Comparison of ENCODE assay signal across 11 mouse cellular contexts in the genomic region with DNA sequence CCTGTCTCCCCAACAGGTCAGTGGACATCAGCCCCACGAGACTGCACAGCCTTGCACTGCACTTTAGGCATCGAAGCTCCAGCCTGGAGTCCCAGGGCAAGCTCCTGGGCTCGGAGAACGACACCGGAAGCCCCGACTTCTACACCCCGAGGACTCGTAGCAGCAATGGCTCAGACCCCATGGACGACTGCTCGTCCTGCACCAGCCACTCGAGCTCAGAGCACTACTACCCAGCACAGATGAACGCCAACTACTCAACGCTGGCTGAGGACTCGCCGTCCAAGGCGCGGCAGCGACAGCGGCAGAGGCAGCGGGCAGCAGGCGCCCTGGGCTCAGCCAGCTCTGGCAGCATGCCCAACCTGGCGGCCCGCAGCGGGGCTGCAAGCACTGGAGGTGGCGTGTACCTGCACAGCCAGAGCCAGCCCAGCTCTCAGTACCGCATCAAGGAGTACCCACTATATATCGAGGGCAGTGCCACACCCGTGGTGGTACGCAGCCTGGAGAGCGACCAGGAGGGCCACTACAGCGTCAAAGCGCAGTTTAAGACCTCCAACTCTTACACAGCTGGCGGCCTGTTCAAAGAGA. TPM values are rescaled to one million over a fixed set of nuclear protein-coding genes. Genes with fewer than 3 reads are reported as not detected.
DNase-seq lines count a peak whose midpoint lies in the region; ATAC-seq and TF ChIP-seq lines count a peak whose summit lies in the region.
"Had no signal": no experiment of that assay in that cellular context is flagged by ENCODE, and none has a peak within 500 bp of the region (broad histone marks: within the 10 kb centered on the region; RNA-seq: fewer than 3 reads in every experiment).

No protein-coding gene starts in this region.

- H3K27ac ChIP-seq in hindbrain, postnatal 0 days = no peak overlapping the region
- H3K27ac ChIP-seq in hindbrain, embryonic 14.5 days = no peak overlapping the region
- H3K27ac ChIP-seq in testis, adult 2 months (ENCODE audit: control insufficient read depth, insufficient read depth, low read depth, low read length) = no peak overlapping the region
- H3K27ac ChIP-seq: limb, embryonic 13.5 days had no signal

- no peaks in the 10 kb centered on the region for H3K27me3 ChIP-seq in hindbrain, postnatal 0 days (ENCODE audit: insufficient read depth, low read length)
- no peaks in the 10 kb centered on the region for H3K27me3 ChIP-seq in hindbrain, embryonic 14.5 days (ENCODE audit: control insufficient read depth, insufficient read depth, low read length)
- H3K27me3 ChIP-seq in testis, adult 2 months (ENCODE audit: control insufficient read depth, insufficient read depth, low read length) = no peaks in the 10 kb centered on the region
- H3K27me3 ChIP-seq: limb, embryonic 13.5 days had no signal

- DNase-seq in cerebellum, postnatal 10 days = peak; percentile 41 to 54
- no peak for DNase-seq in cerebellum, postnatal 4 days (ENCODE audit: low spot score in 2 of 2)
- no peak for DNase-seq in hindbrain, postnatal 0 days (ENCODE audit: low spot score)
- DNase-seq in hindbrain, embryonic 14.5 days (ENCODE audit: low spot score) = no peak
- peak; percentile 39 to 60 for DNase-seq in lung, postnatal 4 days
- no peak for DNase-seq in lung, postnatal 14 days
- DNase-seq in spleen, adult 12 weeks (ENCODE audit: low spot score) = no peak
- DNase-seq: thymus, postnatal 14 days had no signal

- no peak overlapping the region for H3K9ac ChIP-seq in hindbrain, postnatal 0 days (replicated peaks; ENCODE audit: low read length)
- no peak overlapping the region for H3K9ac ChIP-seq in hindbrain, embryonic 14.5 days
- H3K9ac ChIP-seq: limb, embryonic 13.5 days had no signal

- H3K4me2 ChIP-seq in hindbrain, postnatal 0 days (ENCODE audit: low read depth, low read length) = no peak overlapping the region
- H3K4me2 ChIP-seq in hindbrain, embryonic 14.5 days (replicated peaks) = no peak overlapping the region
- H3K4me2 ChIP-seq: limb, embryonic 13.5 days had no signal

- H3K9me3 ChIP-seq in hindbrain, postnatal 0 days (ENCODE audit: low read length) = no peaks in the 10 kb centered on the region
- no peaks in the 10 kb centered on the region for H3K9me3 ChIP-seq in hindbrain, embryonic 14.5 days (ENCODE audit: control insufficient read depth, low read length)
- H3K9me3 ChIP-seq: limb, embryonic 13.5 days had no signal

- WGBS in hindbrain, postnatal 0 days = 85% methylated on average over 33 of the region's 33 CpGs
- WGBS in hindbrain, embryonic 14.5 days = 88% methylated on average over 33 of the region's 33 CpGs

- 0 out of 2 replicates have a peak, but pooled peaks have one; percentile 25 for ATAC-seq in hindbrain, postnatal 0 days
- no peak for ATAC-seq in hindbrain, embryonic 14.5 days (ENCODE audit: low FRiP score)

- TF ChIP-seq CTCF in hindbrain, postnatal 0 days (IDR thresholded peaks at IDR 0.05; ENCODE audit: low read depth) = no peak
- no peak for TF ChIP-seq CTCF in testis, adult 2 months (IDR thresholded peaks at IDR 0.05; ENCODE audit: control insufficient read depth, insufficient read depth, insufficient replicate concordance, low read depth, low read length)

- no peak overlapping the region for H3K4me3 ChIP-seq in hindbrain, postnatal 0 days (ENCODE audit: low read length)
- H3K4me3 ChIP-seq in hindbrain, embryonic 14.5 days (replicated peaks; ENCODE audit: low read length) = no peak overlapping the region
- H3K4me3 ChIP-seq in testis, adult 2 months (ENCODE audit: control insufficient read depth, low read depth, low read length) = peak overlapping the region; percentile 36
- H3K4me3 ChIP-seq: limb, embryonic 13.5 days; myocyte had no signal

- H3K36me3 ChIP-seq in hindbrain, postnatal 0 days (ENCODE audit: insufficient read depth, low read length) = peaks cover 42% of the 10 kb centered on the region
- peaks cover 83% of the 10 kb centered on the region for H3K36me3 ChIP-seq in hindbrain, embryonic 14.5 days (replicated peaks; ENCODE audit: control insufficient read depth, insufficient read depth)
- H3K36me3 ChIP-seq in testis, adult 2 months (ENCODE audit: control insufficient read depth, insufficient read depth, low read length) = no peaks in the 10 kb centered on the region

- TF ChIP-seq POLR2A in testis, adult 2 months (IDR thresholded peaks at IDR 0.05; ENCODE audit: control insufficient read depth, low read depth, low read length) = no peak

- H3K4me1 ChIP-seq in hindbrain, postnatal 0 days (ENCODE audit: insufficient read depth, low read length) = no peaks in the 10 kb centered on the region
- H3K4me1 ChIP-seq in hindbrain, embryonic 14.5 days (replicated peaks; ENCODE audit: control insufficient read depth, insufficient read depth, low read length) = no peaks in the 10 kb centered on the region
- peaks cover 13% of the 10 kb centered on the region for H3K4me1 ChIP-seq in testis, adult 2 months (ENCODE audit: control insufficient read depth, insufficient read depth, low read length)

RNA-seq across cellular contexts. Expression of a gene that starts 48.5 kb away (rescaled TPM):
- total RNA-seq in hindbrain, postnatal 0 days (2014; rRNA removed) = 23.4 and 26.7 TPM in 2 replicates
- 27.1 and 28.9 TPM in 2 replicates for polyA plus RNA-seq in hindbrain, postnatal 0 days (2015; fragmentation: Nextera tagmentation; extraction: Ambion mirVana)
- polyA plus RNA-seq in hindbrain, embryonic 14.5 days (2014; fragmentation: Nextera tagmentation; extraction: Ambion mirVana) = 39.5 and 44.1 TPM in 2 replicates
- 9.2 and 11.1 TPM in 2 replicates for polyA plus RNA-seq in testis, adult 2 months (2012; rRNA removed)

Comparison
In these comparisons a context has a peak if more than half of its experiments do, and no peak if none do; other contexts are left out.
1. DNase-seq: peak in cerebellum, postnatal 10 days (2 of 2) and lung, postnatal 4 days (2 of 2); none in cerebellum, postnatal 4 days (0 of 2), hindbrain, postnatal 0 days (single experiment), hindbrain, embryonic 14.5 days (single experiment), lung, postnatal 14 days (single experiment) and spleen, adult 12 weeks (single experiment).